Mouse (Mus musculus): ENCODE data around the gene Maml3.

The Maml3 gene

DNA sequence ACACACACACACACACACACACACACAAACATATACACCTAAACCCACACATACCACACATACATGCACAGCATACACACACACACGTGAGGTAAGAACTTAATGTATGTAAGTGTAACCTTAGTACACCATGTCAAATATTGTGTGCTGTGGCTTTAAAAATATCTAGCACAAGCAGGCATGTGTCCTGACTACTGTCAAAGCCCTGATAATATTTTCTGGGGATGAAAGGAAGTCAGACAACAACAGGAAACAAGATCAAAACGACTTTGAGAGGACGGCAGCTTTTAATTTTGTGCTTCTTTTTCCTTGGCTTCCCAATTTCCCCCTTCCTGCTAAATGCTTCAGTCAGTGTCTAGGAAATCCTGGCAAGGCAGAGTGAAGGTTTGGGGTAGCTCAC is 392.5 kb downstream of the Maml3 start:
- DNase-seq (ENCODE audit: low spot score in 2 of 2) = no peak

DNA sequence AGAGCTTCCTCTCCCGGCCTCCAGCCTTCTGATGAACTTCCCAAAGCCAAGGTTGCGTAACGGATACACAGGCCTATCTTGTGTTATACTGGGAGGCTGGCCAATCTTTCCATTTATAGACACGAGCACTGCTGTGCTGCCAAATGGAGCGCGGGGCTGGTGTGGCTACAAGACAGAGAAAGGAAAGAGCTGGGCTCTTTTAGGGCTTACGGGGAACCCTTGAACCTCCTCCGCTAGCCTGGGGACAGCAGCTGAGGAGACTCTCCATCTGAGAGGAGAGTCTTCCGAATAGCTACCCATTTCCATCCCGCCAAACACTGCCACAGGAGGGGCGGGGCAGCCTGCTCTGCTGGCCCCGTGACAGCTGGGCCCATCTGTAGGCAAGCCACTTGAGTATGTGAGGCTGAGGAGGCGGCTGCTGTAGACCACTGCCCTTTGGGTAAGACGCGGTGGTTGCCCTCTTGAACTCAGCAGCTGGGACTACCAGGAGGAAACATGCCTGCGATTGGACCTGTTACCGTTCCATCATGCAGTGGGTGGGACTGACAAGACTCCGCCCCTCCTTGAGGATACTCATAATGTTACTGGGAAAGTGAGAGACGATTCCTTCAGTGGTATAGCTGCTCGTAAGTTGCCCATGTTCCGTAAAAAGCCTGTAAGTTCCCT is 396.0 kb downstream of the Maml3 start:
- peak; percentile 33 to 80 for DNase-seq (ENCODE audit: low spot score in 2 of 2)

DNA sequence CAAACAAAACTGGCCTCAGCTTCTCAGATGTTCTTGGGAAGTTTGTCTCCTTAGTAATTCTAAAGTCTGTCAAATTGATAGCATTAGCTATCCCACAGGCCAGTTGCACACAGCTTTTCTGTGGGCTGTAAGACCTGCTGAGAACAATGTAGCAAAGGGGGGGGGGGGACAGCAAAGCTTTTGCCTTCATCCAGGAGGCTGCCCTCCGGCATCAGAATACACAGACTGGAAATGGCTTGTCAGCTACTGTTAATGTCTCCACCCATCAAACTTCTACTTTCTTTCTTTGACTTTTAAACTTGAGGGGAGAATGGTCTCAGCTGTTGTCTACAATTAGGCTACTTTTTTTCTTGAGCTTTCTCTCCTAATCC is 396.5 kb downstream of the Maml3 start:
- no peak for DNase-seq (ENCODE audit: low spot score in 2 of 2)

GRCm38 (mm10) chr3:51705220-51705619 is 399.7 kb downstream of the Maml3 start:
- DNase-seq (ENCODE audit: low spot score in 2 of 2) = no peak

GRCm38 (mm10) chr3:51703478-51703877 is 401.4 kb downstream of the Maml3 start:
- DNase-seq (ENCODE audit: low spot score in 2 of 2) = no peak

GRCm38 (mm10) chr3:51702701-51703286 is 402.1 kb downstream of the Maml3 start:
- no peak for DNase-seq (ENCODE audit: low spot score in 2 of 2)

GRCm38 (mm10) chr3:51701950-51702349 is 402.9 kb downstream of the Maml3 start:
- no peak for DNase-seq (ENCODE audit: low spot score in 2 of 2)

DNA sequence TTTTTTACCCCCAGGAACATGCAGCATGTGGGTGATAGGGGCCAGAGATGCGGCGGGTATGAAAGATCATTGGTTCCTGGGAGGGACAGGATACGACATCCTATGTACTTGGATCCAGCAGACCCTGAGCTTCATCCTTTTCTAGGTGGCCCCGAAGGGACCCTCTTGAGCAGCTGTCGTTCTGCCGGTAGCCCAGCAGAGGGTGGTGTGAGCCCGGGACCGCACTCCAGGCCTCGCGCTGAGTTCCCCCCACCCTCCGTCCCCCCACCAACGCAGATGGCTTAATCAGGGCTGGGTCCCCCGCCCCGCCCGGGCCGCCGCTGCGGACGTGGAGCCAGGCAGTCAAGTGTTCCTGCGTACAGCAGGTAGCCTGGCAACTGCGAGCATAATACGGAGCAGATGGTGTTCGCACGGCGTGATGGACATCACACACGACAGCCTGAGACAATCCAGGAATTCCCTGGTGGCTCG is 403.6 kb downstream of the Maml3 start:
- peak; percentile 30 to 50 for DNase-seq (ENCODE audit: low spot score in 2 of 2)

DNA sequence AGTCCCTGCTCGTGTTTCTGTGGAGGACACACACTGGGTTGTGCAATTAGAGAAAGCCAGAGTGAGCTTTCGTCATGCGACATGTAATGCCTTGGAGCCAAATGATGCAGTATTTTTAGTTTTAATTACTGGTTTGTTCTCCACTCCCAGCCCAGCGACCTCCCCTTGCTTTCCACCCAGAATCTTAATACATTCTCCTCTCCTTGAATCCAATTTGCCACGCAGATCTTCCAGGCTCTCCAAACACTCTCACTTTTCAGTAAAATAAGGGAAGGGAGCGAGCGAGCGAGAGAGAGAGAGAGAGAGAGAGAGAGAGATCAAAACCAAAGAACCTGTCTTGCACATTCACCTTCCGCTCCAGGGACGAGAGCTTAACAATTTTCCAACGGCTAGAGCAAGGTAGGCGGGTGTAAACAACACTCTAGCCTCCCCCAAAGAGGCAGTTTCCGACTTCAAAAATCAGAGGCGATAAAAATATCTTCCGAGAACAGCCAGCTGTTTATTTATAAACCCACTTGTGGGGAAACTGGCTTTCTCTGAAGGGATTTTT is 404.1 kb downstream of the Maml3 start:
- DNase-seq (ENCODE audit: low spot score in 2 of 2) = no peak

DNA sequence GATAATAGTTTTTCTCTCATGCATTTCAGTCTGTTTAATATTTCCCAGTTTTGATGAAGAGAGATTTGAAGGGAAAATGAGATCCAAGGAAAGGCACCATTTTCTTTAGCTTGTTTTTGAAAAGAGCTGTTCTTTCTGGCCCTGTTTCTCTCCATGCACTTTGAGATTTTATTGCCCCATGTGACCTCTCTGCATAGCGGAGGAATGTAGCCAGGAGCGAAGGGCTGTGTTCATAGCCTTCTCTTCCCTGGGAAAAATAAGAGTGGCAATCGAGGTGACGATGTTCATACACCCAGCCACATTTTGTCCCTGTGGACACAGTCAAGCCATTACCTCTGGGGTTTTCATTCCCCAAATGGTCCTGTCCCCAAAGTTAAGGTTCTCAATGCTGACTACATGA is 404.8 kb downstream of the Maml3 start:
- no peak for DNase-seq (ENCODE audit: low spot score in 2 of 2)

- no peak for DNase-seq (ENCODE audit: low spot score in 2 of 2)
Observed at GRCm38 (mm10) chr3:51697931-51698330, 406.9 kb downstream of the Maml3 start.

DNA sequence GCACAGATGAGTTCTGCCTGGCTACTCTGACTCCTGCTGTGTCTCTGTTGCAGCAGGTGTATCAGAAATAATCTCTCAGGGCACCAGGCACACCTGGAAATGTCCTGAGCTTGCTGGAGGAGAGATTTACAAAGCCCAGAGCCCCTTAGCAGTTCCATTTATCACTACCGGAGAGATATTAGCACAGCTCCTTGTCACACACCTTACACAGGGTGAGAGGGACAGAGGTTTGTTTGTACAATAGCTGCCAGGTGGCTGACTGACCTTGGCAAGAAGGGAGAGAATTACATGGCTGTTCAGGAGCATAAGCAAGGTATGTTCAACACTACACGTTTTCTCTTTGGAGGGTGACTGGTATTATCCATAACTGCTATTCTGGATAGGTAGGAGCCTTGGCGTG is 409.2 kb downstream of the Maml3 start:
- DNase-seq (ENCODE audit: low spot score in 2 of 2) = no peak

GRCm38 (mm10) chr3:51694576-51694975 is 410.3 kb downstream of the Maml3 start:
- DNase-seq (ENCODE audit: low spot score in 2 of 2) = no peak

DNA sequence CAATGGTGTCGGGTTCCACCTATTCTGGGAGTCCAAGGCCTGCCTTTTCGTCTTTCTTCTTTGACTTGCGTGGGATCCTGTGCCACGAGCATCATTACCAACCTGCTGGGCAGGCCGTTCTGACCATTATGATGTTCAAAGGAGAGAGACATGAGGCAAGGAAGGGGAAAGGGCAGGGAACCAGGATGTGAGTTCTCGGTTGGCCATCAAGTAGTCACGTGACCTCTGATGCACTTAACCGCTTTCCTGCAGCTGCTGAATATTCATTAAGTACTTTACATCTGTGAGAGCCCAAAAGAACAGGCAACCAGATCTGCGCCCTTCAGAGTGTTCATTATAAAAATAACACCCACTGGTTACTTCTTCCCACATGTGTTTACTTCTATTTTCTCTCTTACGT is 411.7 kb downstream of the Maml3 start:
- DNase-seq (ENCODE audit: low spot score in 2 of 2) = no peak

- no peak for DNase-seq (ENCODE audit: low spot score in 2 of 2)
Observed at GRCm38 (mm10) chr3:51688725-51689124, 416.2 kb downstream of the Maml3 start.

DNA sequence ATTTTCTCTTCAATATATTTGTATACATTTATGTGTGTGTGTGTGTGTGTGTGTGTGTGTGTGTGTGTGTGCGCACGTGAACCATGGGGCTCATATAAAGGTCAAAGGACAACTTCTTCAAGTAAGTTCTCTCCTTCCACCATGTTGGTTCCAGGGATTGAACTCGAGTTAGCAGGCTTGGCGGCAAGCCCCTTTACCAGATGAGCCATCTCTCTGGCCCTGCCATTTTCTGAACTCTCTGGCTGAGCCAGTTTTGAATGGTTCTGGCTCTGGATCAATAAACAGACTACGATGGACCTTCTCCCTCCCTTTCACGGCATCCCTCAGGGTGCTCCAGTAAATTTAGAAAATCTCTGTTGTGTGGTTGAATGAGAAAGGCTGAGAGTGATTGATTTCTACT is 418.1 kb downstream of the Maml3 start:
- no peak for DNase-seq (ENCODE audit: low spot score in 2 of 2)

- DNase-seq (ENCODE audit: low spot score in 2 of 2) = no peak
Observed at GRCm38 (mm10) chr3:51686316-51686715, 418.6 kb downstream of the Maml3 start.

GRCm38 (mm10) chr3:51685539-51685938 is 419.3 kb downstream of the Maml3 start:
- no peak for DNase-seq (ENCODE audit: low spot score in 2 of 2)

DNA sequence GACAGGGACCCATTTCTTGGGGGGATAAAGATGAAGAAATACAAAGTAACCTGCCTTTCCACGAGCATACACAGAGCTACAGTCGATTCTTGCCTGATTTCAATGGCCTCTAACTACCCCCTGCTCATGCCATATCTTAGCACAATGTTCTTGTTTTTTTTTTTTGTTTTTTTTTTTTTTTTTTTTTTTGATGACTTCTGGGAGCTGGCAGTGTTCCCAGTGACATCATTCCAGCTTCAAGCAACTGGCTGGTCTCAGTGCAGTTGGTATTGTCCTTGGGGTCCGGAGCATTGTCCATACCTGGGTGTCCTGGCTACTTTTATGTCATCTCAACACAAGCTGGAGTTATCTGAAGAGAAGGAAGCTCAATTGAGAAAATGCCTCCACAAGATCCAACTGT is 429.9 kb downstream of the Maml3 start:
- no peak for DNase-seq (ENCODE audit: low spot score in 2 of 2)

GRCm38 (mm10) chr3:51673408-51674086 is 431.3 kb downstream of the Maml3 start:
- DNase-seq (ENCODE audit: low spot score in 2 of 2) = peak; percentile 58 to 67

GRCm38 (mm10) chr3:51672631-51673030 is 432.2 kb downstream of the Maml3 start:
- no peak for DNase-seq (ENCODE audit: low spot score in 2 of 2)

GRCm38 (mm10) chr3:51671071-51671469 is 433.8 kb downstream of the Maml3 start:
- no peak for DNase-seq (ENCODE audit: low spot score in 2 of 2)
